Mouse (Mus musculus): ENCODE measurements around the gene Lrmp. TPM values are rescaled to one million over a fixed set of nuclear protein-coding genes. Genes with fewer than 3 reads are reported as not detected.

The Lrmp gene
- polyA plus RNA-seq, 1 experiment from 2014 or later, result 3.5 TPM

DNA sequence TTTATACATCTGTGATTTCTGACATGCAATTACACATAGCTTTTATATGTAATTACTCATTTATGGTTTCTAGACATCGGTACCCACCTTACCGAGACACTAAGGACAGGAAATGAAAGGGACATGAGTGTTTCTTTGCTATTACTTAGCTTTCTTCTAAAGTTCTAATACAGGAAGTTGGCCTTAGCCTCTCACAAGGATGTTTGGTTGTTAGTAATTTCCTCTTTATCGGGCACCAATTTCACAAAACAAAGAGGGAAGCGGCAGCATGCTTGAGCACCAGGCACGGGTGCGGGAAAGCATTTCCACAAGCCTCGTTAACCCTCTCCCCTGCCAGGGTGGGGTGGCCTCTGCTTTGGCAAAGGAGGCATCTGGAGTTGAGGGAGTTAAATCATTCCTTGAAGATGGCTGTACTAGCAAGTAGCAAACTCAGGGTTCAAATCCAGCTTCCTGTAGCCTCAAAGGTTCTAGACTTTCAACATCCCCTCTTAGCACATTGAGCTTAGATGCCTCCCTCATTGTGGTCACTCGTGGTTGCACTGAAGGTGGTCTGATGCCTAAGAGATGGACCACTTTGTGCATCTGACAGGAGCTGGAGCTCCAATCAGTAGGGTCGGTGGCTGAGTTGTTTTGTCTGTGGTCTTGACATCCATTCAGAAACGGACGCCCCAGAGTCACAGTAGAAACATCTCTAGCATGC, 24.5 kb downstream of the Lrmp start:
- ATAC-seq (ENCODE audit: insufficient read depth, low FRiP score, low TSS enrichment) (no peak), DNase-seq (ENCODE audit: low spot score) (no peak)
- no peak overlapping the region for H3K27ac ChIP-seq (ENCODE audit: low read depth, low read length)
- H3K36me3 ChIP-seq (ENCODE audit: control insufficient read depth, insufficient read depth, low read length), result no peaks in the 10 kb centered on the region
- H3K4me2 ChIP-seq (ENCODE audit: low read depth), result no peak overlapping the region
- no peaks in the 10 kb centered on the region for H3K4me1 ChIP-seq (ENCODE audit: control insufficient read depth, insufficient read depth, low read length)
- H3K27me3 ChIP-seq (ENCODE audit: control insufficient read depth, insufficient read depth, low read length), result no peaks in the 10 kb centered on the region
- no peaks in the 10 kb centered on the region for H3K9me3 ChIP-seq (ENCODE audit: control insufficient read depth, low read length)
- no peak overlapping the region for H3K9ac ChIP-seq (ENCODE audit: low read length)
- 89% methylated on average over 11 of the region's 11 CpGs for WGBS
- no peak overlapping the region for H3K4me3 ChIP-seq (ENCODE audit: low read depth, low read length)

DNA sequence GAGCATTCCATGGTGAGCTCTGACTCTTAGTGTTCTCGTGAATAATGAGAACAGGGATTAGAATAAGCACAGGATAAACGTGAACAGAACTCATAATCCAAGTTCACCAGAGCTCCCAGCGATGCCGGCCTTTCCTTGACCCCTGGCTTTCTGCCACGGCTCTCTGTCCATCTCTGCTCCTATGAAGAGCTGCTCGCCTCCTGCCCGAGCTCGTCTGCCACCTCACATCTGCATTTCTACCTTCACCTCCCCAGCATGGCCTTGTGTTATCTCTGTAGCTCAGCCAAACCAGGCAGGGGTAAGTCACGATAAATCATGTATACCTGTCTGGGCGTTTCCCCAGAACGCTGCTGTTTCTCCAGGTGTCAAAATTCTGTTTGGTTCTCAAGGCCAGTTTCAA, 25.3 kb downstream of the Lrmp start:
- H3K4me3 ChIP-seq (ENCODE audit: low read depth, low read length), result no peak overlapping the region
- no peak overlapping the region for H3K27ac ChIP-seq (ENCODE audit: low read depth, low read length)
- no peak for DNase-seq (ENCODE audit: low spot score)
- H3K9me3 ChIP-seq (ENCODE audit: control insufficient read depth, low read length), result no peaks in the 10 kb centered on the region
- H3K4me2 ChIP-seq (ENCODE audit: low read depth), result no peak overlapping the region
- H3K4me1 ChIP-seq (ENCODE audit: control insufficient read depth, insufficient read depth, low read length), result no peaks in the 10 kb centered on the region
- H3K9ac ChIP-seq (ENCODE audit: low read length), result no peak overlapping the region
- no peaks in the 10 kb centered on the region for H3K36me3 ChIP-seq (ENCODE audit: control insufficient read depth, insufficient read depth, low read length)
- no peak for ATAC-seq (ENCODE audit: insufficient read depth, low FRiP score, low TSS enrichment)
- no peaks in the 10 kb centered on the region for H3K27me3 ChIP-seq (ENCODE audit: control insufficient read depth, insufficient read depth, low read length)
- WGBS, result 81% methylated on average over 11 of the region's 11 CpGs

DNA sequence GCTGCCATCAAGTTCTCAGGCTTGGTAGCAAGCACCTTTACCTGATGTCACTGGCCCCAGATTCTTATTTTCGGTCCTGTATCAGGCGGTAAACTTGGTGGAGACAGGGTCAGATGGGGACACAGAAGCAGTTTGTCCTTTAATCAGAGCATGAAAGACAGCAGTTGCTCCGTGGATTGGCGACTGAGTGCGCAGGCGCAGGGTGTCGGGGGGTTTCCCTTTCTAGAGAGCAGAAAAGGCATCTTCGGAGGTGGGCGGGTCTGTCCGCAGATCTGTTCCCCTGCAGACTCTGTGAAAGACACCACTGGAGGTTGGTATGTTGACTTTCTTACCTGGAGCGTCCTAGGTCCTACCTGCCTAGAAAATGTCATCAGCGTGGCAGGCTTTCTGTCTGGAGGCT, 26.4 kb downstream of the Lrmp start:
- 91% methylated on average over 12 of the region's 12 CpGs for WGBS

DNA sequence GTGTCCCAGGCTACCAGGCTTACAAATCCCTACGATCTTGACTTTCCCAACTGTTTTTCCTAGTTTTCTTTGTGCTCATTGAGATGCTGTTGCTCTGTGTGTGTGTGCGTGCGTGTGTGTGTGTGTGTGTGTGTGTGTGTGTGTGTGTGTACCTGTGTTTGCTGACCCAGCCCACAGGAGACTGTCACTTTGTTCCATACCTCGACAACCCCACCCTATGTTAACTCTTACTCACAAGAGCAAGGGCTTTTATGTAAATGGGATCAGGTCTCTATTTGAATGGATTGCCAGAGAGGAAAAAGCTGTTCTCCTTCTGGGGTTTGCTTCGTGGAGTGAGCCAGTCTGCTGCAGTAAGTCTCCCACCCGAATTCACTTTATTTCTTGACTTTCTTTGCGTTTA, 29.7 kb downstream of the Lrmp start:
- H3K27me3 ChIP-seq (ENCODE audit: control insufficient read depth, insufficient read depth, low read length), result no peaks in the 10 kb centered on the region
- WGBS, result 71% methylated on average over 7 of the region's 7 CpGs
- H3K4me2 ChIP-seq (ENCODE audit: low read depth), result no peak overlapping the region

More for the DNA sequence above, 26.4 kb downstream of the Lrmp start:
- Histone ChIP-seq H3K4me1 (ENCODE audit: control insufficient read depth, insufficient read depth, low read length) (no peaks in the 10 kb centered on the region), H3K9me3 (ENCODE audit: control insufficient read depth, low read length) (no peaks in the 10 kb centered on the region), H3K27me3 (ENCODE audit: control insufficient read depth, insufficient read depth, low read length) (no peaks in the 10 kb centered on the region), H3K4me2 (ENCODE audit: low read depth) (no peak overlapping the region), H3K9ac (ENCODE audit: low read length) (no peak overlapping the region), H3K27ac (ENCODE audit: low read depth, low read length) (no peak overlapping the region), H3K36me3 (ENCODE audit: control insufficient read depth, insufficient read depth, low read length) (no peaks in the 10 kb centered on the region), H3K4me3 (ENCODE audit: low read depth, low read length) (no peak overlapping the region)
- ATAC-seq (ENCODE audit: insufficient read depth, low FRiP score, low TSS enrichment) (no peak), DNase-seq (ENCODE audit: low spot score) (no peak)

DNA sequence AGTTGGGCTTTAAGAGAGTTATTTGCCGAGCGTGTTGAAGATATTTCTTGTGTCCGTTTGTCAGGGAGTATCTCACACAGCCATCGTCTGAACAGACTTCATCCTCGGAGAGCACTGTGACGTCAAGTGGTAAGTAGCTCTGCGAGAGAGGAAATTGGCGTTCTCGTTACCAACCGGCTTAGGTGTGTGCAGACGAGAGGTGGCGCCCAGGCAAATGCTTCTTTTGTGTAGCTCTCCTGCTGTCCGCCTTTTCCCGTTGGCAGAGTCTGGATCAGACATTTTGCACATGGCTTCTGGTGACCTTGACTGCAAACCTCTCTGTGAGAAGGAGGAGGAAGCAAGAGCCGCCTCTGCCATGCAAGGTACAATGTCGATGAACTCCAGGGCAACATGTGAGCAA, 32.3 kb downstream of the Lrmp start:
- H3K4me3 ChIP-seq (ENCODE audit: low read depth, low read length), result no peak overlapping the region
- no peaks in the 10 kb centered on the region for H3K36me3 ChIP-seq (ENCODE audit: control insufficient read depth, insufficient read depth, low read length)
- no peak overlapping the region for H3K27ac ChIP-seq (ENCODE audit: low read depth, low read length)
- H3K9ac ChIP-seq (ENCODE audit: low read length), result no peak overlapping the region
- 90% methylated on average over 16 of the region's 16 CpGs for WGBS
- no peaks in the 10 kb centered on the region for H3K27me3 ChIP-seq (ENCODE audit: control insufficient read depth, insufficient read depth, low read length)
- DNase-seq (ENCODE audit: low spot score) (no peak), ATAC-seq (ENCODE audit: insufficient read depth, low FRiP score, low TSS enrichment) (no peak)
- H3K9me3 ChIP-seq (ENCODE audit: control insufficient read depth, low read length), result no peaks in the 10 kb centered on the region
- H3K4me1 ChIP-seq (ENCODE audit: control insufficient read depth, insufficient read depth, low read length), result no peaks in the 10 kb centered on the region
- no peak overlapping the region for H3K4me2 ChIP-seq (ENCODE audit: low read depth)

More for the DNA sequence above, 29.7 kb downstream of the Lrmp start:
- H3K27ac ChIP-seq (ENCODE audit: low read depth, low read length), result no peak overlapping the region
- H3K9me3 ChIP-seq (ENCODE audit: control insufficient read depth, low read length), result no peaks in the 10 kb centered on the region
- no peaks in the 10 kb centered on the region for H3K36me3 ChIP-seq (ENCODE audit: control insufficient read depth, insufficient read depth, low read length)
- no peak overlapping the region for H3K4me3 ChIP-seq (ENCODE audit: low read depth, low read length)
- no peak overlapping the region for H3K9ac ChIP-seq (ENCODE audit: low read length)
- DNase-seq (ENCODE audit: low spot score) (no peak), ATAC-seq (ENCODE audit: insufficient read depth, low FRiP score, low TSS enrichment) (no peak)
- no peaks in the 10 kb centered on the region for H3K4me1 ChIP-seq (ENCODE audit: control insufficient read depth, insufficient read depth, low read length)

DNA sequence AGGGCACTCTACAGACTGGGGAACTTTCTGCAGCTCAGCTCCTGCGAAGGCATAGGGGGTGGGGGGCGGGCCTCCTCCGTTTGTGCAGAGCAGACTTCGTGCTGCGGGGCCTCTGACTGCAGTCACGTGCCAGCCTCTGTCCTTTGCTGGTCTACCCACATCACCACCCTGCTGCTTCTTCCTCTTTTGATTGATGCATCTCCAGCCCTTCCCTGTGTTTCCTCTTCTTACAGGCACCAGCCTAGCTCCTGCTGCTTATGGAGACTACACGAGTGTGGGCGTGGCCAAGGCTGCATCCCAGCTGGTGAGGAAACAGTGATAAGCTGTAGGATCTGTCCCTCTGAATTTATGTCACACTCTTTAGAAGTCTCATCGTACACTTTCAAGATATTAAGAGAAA, 33.6 kb downstream of the Lrmp start:
- Histone ChIP-seq H3K9me3 (ENCODE audit: control insufficient read depth, low read length) (no peaks in the 10 kb centered on the region), H3K9ac (ENCODE audit: low read length) (no peak overlapping the region), H3K4me1 (ENCODE audit: control insufficient read depth, insufficient read depth, low read length) (no peaks in the 10 kb centered on the region), H3K27ac (ENCODE audit: low read depth, low read length) (no peak overlapping the region), H3K36me3 (ENCODE audit: control insufficient read depth, insufficient read depth, low read length) (no peaks in the 10 kb centered on the region), H3K27me3 (ENCODE audit: control insufficient read depth, insufficient read depth, low read length) (no peaks in the 10 kb centered on the region), H3K4me2 (ENCODE audit: low read depth) (no peak overlapping the region), H3K4me3 (ENCODE audit: low read depth, low read length) (no peak overlapping the region)
- ATAC-seq (ENCODE audit: insufficient read depth, low FRiP score, low TSS enrichment) (no peak), DNase-seq (ENCODE audit: low spot score) (no peak)
- 47% methylated on average over 9 of the region's 9 CpGs for WGBS

DNA sequence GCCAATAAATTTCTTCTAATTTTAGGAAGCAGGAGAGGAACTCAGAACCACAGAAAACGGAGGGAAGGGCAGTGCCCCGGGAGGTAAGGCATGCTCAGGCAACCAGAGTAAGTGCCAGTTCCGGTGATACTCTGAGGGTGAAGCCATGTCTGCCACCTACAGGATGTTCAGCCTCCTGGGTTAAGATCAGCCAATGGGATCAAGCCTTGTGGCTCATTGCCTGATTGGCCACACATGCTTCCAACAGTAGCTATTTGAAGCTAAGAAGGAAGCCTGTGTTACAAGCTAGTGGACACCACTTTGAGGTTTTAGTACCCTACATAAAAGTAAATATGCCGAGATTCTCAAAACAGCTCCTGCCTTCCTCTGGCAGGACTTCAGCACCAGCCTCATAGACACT, 43.2 kb downstream of the Lrmp start:
- no peak for ATAC-seq (ENCODE audit: insufficient read depth, low FRiP score, low TSS enrichment)
- no peak overlapping the region for H3K4me3 ChIP-seq (ENCODE audit: low read depth, low read length)
- no peaks in the 10 kb centered on the region for H3K27me3 ChIP-seq (ENCODE audit: control insufficient read depth, insufficient read depth, low read length)
- H3K9me3 ChIP-seq (ENCODE audit: control insufficient read depth, low read length), result no peaks in the 10 kb centered on the region
- DNase-seq (ENCODE audit: low spot score), result no peak
- H3K4me2 ChIP-seq (ENCODE audit: low read depth), result no peak overlapping the region
- no peak overlapping the region for H3K9ac ChIP-seq (ENCODE audit: low read length)
- WGBS, result 75% methylated on average over 4 of the region's 4 CpGs
- no peaks in the 10 kb centered on the region for H3K36me3 ChIP-seq (ENCODE audit: control insufficient read depth, insufficient read depth, low read length)
- H3K4me1 ChIP-seq (ENCODE audit: control insufficient read depth, insufficient read depth, low read length), result no peaks in the 10 kb centered on the region
- no peak overlapping the region for H3K27ac ChIP-seq (ENCODE audit: low read depth, low read length)

DNA sequence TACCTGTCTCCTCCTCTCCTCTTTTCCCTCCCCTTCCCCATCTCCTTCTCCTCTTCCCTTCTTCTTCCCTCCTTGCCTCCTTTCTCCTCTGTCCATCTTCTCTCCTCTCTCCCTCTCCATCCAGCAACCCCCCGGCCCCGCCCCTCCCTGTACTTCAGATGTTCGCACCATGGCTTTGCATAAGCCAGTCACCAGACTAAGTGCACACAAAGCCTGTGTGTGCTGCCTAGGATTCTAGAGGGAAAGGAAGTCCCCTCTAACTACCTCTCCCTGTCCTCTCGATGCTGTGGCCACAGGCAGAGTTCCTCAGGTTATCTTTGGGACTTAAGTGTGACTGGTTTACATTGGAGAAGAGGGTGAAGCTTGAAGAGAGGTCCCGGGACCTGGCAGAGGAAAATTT, 45.1 kb downstream of the Lrmp start:
- no peaks in the 10 kb centered on the region for H3K9me3 ChIP-seq (ENCODE audit: control insufficient read depth, low read length)
- no peak overlapping the region for H3K27ac ChIP-seq (ENCODE audit: low read depth, low read length)
- H3K9ac ChIP-seq (ENCODE audit: low read length), result no peak overlapping the region
- H3K4me1 ChIP-seq (ENCODE audit: control insufficient read depth, insufficient read depth, low read length), result no peaks in the 10 kb centered on the region
- 64% methylated on average over 5 of the region's 5 CpGs for WGBS
- no peaks in the 10 kb centered on the region for H3K36me3 ChIP-seq (ENCODE audit: control insufficient read depth, insufficient read depth, low read length)
- ATAC-seq (ENCODE audit: insufficient read depth, low FRiP score, low TSS enrichment), result no peak
- H3K4me2 ChIP-seq (ENCODE audit: low read depth), result no peak overlapping the region
- no peaks in the 10 kb centered on the region for H3K27me3 ChIP-seq (ENCODE audit: control insufficient read depth, insufficient read depth, low read length)
- H3K4me3 ChIP-seq (ENCODE audit: low read depth, low read length), result no peak overlapping the region
- no peak for DNase-seq (ENCODE audit: low spot score)

DNA sequence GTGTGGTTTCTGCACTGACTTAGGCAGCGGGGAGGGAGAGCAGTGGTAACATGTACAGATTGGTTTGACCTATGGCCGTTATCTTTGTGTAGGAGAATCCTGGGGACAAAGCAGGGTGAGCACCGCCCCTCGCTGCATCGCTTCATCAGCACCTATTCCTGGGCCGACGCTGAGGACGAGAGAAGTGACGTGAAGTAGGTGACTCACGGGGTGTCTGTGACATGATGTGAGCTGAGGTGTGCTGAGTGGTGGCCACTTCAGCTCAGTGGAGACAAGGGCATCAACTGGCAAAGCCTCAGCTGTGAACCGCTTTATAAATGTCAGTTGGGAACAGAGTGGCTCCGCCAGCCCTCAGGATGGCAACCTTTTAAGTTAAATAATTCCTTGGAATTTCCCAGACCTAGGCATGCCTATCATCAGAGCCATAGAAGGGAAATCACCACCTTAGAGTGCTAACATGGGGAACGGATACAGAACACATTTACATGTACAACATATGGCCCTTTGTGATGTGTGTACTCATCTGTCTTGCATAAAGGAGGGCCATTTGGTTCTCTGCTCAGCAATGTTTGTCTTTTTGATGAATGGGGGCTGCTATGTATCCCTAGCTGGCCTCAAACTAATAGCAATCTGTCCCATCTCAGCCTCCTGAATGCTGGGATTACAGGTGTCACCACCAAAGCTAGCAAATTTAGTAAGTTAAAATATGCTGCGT, 56.6 kb downstream of the Lrmp start:
- no peak overlapping the region for H3K4me2 ChIP-seq (ENCODE audit: low read depth)
- no peak for ATAC-seq (ENCODE audit: insufficient read depth, low FRiP score, low TSS enrichment)
- H3K4me3 ChIP-seq (ENCODE audit: low read depth, low read length), result no peak overlapping the region
- peaks cover 12% of the 10 kb centered on the region for H3K4me1 ChIP-seq (ENCODE audit: control insufficient read depth, insufficient read depth, low read length)
- 77% methylated on average over 14 of the region's 14 CpGs for WGBS
- H3K9ac ChIP-seq (ENCODE audit: low read length), result no peak overlapping the region
- DNase-seq (ENCODE audit: low spot score), result no peak
- H3K27me3 ChIP-seq (ENCODE audit: control insufficient read depth, insufficient read depth, low read length), result no peaks in the 10 kb centered on the region
- no peaks in the 10 kb centered on the region for H3K36me3 ChIP-seq (ENCODE audit: control insufficient read depth, insufficient read depth, low read length)
- no peak overlapping the region for H3K27ac ChIP-seq (ENCODE audit: low read depth, low read length)
- H3K9me3 ChIP-seq (ENCODE audit: control insufficient read depth, low read length), result no peaks in the 10 kb centered on the region

Measured in neural tube, embryonic 11.5 days (tissue).